Mouse (Mus musculus): ENCODE measurements around the gene Ice2. TPM values are rescaled to one million over a fixed set of nuclear protein-coding genes. Genes with fewer than 3 reads are reported as not detected.

Gene Ice2
- 0.01 and 0.02 TPM in 2 replicates for polyA plus RNA-seq (2012)

DNA sequence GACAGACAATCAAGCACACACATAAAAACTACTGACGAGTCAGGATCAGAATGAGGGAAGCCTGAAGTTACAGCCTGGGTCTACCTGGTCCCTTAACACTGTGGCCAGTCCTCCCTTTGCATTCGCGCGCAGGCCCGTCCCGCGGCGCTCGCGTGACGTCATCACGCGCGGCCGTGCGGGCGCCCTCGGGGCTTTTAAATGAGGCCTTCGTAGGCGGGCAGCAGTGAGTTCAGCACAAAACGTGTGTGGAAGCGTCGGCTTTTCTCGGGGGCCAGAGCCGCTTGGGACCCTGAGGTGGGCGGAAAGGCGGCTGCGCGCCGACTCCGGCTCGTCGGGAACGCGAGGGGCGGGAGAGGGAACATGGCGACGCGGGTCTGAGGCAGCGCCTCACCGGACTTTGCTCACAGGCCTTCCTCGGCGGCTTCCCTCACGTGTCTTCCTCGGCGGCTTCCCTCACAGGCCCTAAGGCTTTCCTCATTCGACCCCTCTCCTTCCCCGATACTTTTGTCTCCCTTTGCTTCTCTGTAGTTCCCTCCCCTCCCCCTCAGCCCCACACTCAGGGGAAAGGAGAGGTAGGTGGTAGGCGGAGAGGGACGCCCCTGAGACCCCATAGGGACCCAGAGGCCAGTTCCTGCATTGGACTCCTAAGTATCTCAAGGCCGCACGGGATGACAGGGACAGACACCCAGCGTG, at the start of gene Ice2:
TSS of gene Ice2 (plus strand) at position 147 of the 693 bp plus-strand sequence.
- Histone ChIP-seq H3K27me3 (ENCODE audit: control insufficient read depth) (no peaks in the 10 kb centered on the region), H3K36me3 (ENCODE audit: control insufficient read depth) (no peaks in the 10 kb centered on the region; the same call in 1 of the 2 replicates), H3K4me3 (replicated peaks) (peak within 1 kb of the TSS; percentile 98), H3K9me3 (ENCODE audit: control insufficient read depth, low read length) (no peaks in the 10 kb centered on the region), H3K4me1 (ENCODE audit: control insufficient read depth) (peaks cover 18% of the 10 kb centered on the region)
- TF ChIP-seq GATA1 (IDR thresholded peaks at IDR 0.05; ENCODE audit: low read length) (no peak), TAL1 (IDR thresholded peaks at IDR 0.05; ENCODE audit: low read length) (no peak)

- Histone ChIP-seq H3K27me3 (ENCODE audit: control insufficient read depth) (no peaks in the 10 kb centered on the region), H3K4me3 (replicated peaks) (no peak overlapping the region), H3K9me3 (ENCODE audit: control insufficient read depth, low read length) (no peaks in the 10 kb centered on the region), H3K4me1 (ENCODE audit: control insufficient read depth) (no peaks in the 10 kb centered on the region), H3K36me3 (ENCODE audit: control insufficient read depth) (no peaks in the 10 kb centered on the region)
- TF ChIP-seq GATA1 (IDR thresholded peaks at IDR 0.05; ENCODE audit: low read length) = no peak
- TF ChIP-seq TAL1 (IDR thresholded peaks at IDR 0.05; ENCODE audit: low read length) = no peak
These were observed 48.2 kb upstream of the Ice2 start for GRCm38 (mm10) chr9:69349537-69349936.

DNA sequence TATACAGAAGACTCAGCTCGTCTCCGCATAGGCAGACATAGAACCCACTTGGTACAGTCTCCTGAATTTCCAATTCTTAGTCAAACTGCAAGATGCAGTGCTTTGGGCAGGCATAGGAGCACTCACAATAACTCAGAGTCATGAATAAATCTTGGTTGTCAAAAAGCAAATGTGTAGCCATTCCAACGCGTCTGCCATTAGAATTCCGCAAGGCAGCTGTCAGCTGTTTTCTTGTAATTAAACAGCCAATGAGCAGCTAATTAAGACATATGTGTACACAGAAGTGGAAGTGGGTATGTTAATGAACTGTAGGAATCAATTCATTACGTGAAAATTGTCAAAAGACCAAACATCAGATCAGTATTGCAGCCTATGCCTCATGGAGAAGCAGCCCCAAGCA, 43.5 kb upstream of the Ice2 start:
- H3K27me3 ChIP-seq (ENCODE audit: control insufficient read depth) = no peaks in the 10 kb centered on the region
- TF ChIP-seq GATA1 (IDR thresholded peaks at IDR 0.05; ENCODE audit: low read length) (no peak), TAL1 (IDR thresholded peaks at IDR 0.05; ENCODE audit: low read length) (no peak)
- no peaks in the 10 kb centered on the region for H3K4me1 ChIP-seq (ENCODE audit: control insufficient read depth)
- no peaks in the 10 kb centered on the region for H3K9me3 ChIP-seq (ENCODE audit: control insufficient read depth, low read length)
- H3K4me3 ChIP-seq (replicated peaks) = no peak overlapping the region
- no peaks in the 10 kb centered on the region for H3K36me3 ChIP-seq (ENCODE audit: control insufficient read depth)

- Histone ChIP-seq H3K4me3 (replicated peaks) (no peak overlapping the region), H3K4me1 (ENCODE audit: control insufficient read depth) (no peaks in the 10 kb centered on the region), H3K9me3 (ENCODE audit: control insufficient read depth, low read length) (no peaks in the 10 kb centered on the region), H3K27me3 (ENCODE audit: control insufficient read depth) (no peaks in the 10 kb centered on the region), H3K36me3 (ENCODE audit: control insufficient read depth) (no peaks in the 10 kb centered on the region)
- TF ChIP-seq TAL1 (IDR thresholded peaks at IDR 0.05; ENCODE audit: low read length) (no peak), GATA1 (IDR thresholded peaks at IDR 0.05; ENCODE audit: low read length) (no peak)
These were observed 39.9 kb upstream of the Ice2 start for GRCm38 (mm10) chr9:69357834-69358233.

- Histone ChIP-seq H3K9me3 (ENCODE audit: control insufficient read depth, low read length) (no peaks in the 10 kb centered on the region), H3K36me3 (ENCODE audit: control insufficient read depth) (no peaks in the 10 kb centered on the region; the same call in 1 of the 2 replicates), H3K4me3 (replicated peaks) (no peak overlapping the region), H3K27me3 (ENCODE audit: control insufficient read depth) (no peaks in the 10 kb centered on the region), H3K4me1 (ENCODE audit: control insufficient read depth) (no peaks in the 10 kb centered on the region)
- TF ChIP-seq TAL1 (IDR thresholded peaks at IDR 0.05; ENCODE audit: low read length) (no peak), GATA1 (IDR thresholded peaks at IDR 0.05; ENCODE audit: low read length) (no peak)
These were observed 38.9 kb upstream of the Ice2 start for GRCm38 (mm10) chr9:69358797-69359196.

GRCm38 (mm10) chr9:69361951-69362445, 35.7 kb upstream of the Ice2 start:
- no peak for TF ChIP-seq TAL1 (IDR thresholded peaks at IDR 0.05; ENCODE audit: low read length)
- no peak for TF ChIP-seq GATA1 (IDR thresholded peaks at IDR 0.05; ENCODE audit: low read length)
- H3K4me1 ChIP-seq (ENCODE audit: control insufficient read depth) = no peaks in the 10 kb centered on the region
- no peaks in the 10 kb centered on the region; the same call in 1 of the 2 replicates for H3K36me3 ChIP-seq (ENCODE audit: control insufficient read depth)
- H3K4me3 ChIP-seq (replicated peaks) = no peak overlapping the region
- no peaks in the 10 kb centered on the region for H3K27me3 ChIP-seq (ENCODE audit: control insufficient read depth)
- H3K9me3 ChIP-seq (ENCODE audit: control insufficient read depth, low read length) = no peaks in the 10 kb centered on the region

DNA sequence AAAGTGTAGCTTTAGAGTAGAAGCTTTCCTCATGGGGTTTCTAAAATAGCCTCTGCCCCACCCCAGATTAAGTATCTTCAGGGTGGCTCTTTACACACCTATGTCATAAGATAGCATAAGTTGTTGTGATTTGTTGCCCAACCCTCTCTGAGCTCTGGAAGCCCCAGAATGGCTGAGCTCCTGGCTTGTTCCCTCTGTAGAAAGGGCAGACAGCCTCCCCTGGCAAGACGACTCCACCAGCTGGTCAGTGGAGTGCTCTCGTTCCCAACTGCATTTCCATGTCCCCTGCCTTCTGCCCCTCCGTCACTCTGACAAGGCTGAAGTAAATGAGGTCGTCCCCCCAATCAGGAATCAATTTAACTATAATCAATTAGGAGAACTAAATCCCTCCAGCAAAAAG, 34.9 kb upstream of the Ice2 start:
- TF ChIP-seq TAL1 (IDR thresholded peaks at IDR 0.05; ENCODE audit: low read length) = no peak
- TF ChIP-seq GATA1 (IDR thresholded peaks at IDR 0.05; ENCODE audit: low read length) = no peak
- no peaks in the 10 kb centered on the region; the same call in 1 of the 2 replicates for H3K36me3 ChIP-seq (ENCODE audit: control insufficient read depth)
- no peak overlapping the region for H3K4me3 ChIP-seq (replicated peaks)
- no peaks in the 10 kb centered on the region for H3K4me1 ChIP-seq (ENCODE audit: control insufficient read depth)
- no peaks in the 10 kb centered on the region for H3K9me3 ChIP-seq (ENCODE audit: control insufficient read depth, low read length)
- H3K27me3 ChIP-seq (ENCODE audit: control insufficient read depth) = no peaks in the 10 kb centered on the region

DNA sequence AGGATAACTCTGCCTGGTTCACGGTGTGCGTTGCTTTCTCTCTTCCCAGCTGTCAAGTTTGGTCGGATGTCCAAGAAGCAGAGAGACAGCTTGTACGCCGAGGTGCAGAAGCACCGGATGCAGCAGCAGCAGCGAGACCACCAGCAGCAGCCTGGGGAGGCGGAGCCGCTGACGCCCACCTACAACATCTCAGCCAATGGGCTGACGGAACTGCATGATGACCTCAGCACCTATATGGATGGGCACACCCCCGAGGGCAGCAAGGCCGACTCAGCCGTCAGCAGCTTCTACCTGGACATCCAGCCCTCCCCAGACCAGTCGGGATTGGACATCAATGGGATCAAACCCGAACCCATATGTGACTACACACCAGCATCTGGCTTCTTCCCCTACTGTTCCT, 33.6 kb upstream of the Ice2 start:
- no peaks in the 10 kb centered on the region for H3K9me3 ChIP-seq (ENCODE audit: control insufficient read depth, low read length)
- TF ChIP-seq TAL1 (IDR thresholded peaks at IDR 0.05; ENCODE audit: low read length) (0 out of 3 replicates have a peak, but pooled peaks have one; percentile 7), GATA1 (IDR thresholded peaks at IDR 0.05; ENCODE audit: low read length) (no peak)
- no peaks in the 10 kb centered on the region; the same call in 1 of the 2 replicates for H3K36me3 ChIP-seq (ENCODE audit: control insufficient read depth)
- H3K4me1 ChIP-seq (ENCODE audit: control insufficient read depth) = no peaks in the 10 kb centered on the region
- no peak overlapping the region for H3K4me3 ChIP-seq (replicated peaks)
- no peaks in the 10 kb centered on the region for H3K27me3 ChIP-seq (ENCODE audit: control insufficient read depth)

GRCm38 (mm10) chr9:69367055-69367454, 30.7 kb upstream of the Ice2 start:
- Histone ChIP-seq H3K27me3 (ENCODE audit: control insufficient read depth) (no peaks in the 10 kb centered on the region), H3K36me3 (ENCODE audit: control insufficient read depth) (no peaks in the 10 kb centered on the region; the same call in 1 of the 2 replicates)

More at GRCm38 (mm10) chr9:69367055-69367454, 30.7 kb upstream of the Ice2 start:
- Histone ChIP-seq H3K4me1 (ENCODE audit: control insufficient read depth) (no peaks in the 10 kb centered on the region), H3K4me3 (replicated peaks) (no peak overlapping the region), H3K9me3 (ENCODE audit: control insufficient read depth, low read length) (no peaks in the 10 kb centered on the region)
- no peak for TF ChIP-seq TAL1 (IDR thresholded peaks at IDR 0.05; ENCODE audit: low read length)

All from erythroblast, embryonic 14.5 days (primary cell).